Mouse (Mus musculus): Measurements from ENCODE around the gene Platr17.
"Not testable (repeated sequence)": the region's sequence is repeated elsewhere in the genome, so short reads cannot be mapped to it uniquely, and the experiment has no call there.

Gene Platr17

GRCm38 (mm10) chr17:33902491-33902890 lies 2.4 kb upstream of the Platr17 start:
- in situ Hi-C loops (cut with MboI, MseI): no loop called here

- in situ Hi-C loops (cut with MboI, MseI): not testable (repeated sequence)
These were observed 854 bp upstream of the Platr17 start for GRCm38 (mm10) chr17:33903911-33904651.

- in situ Hi-C loops (cut with MboI, MseI): no loop called here
These were observed 3.6 kb downstream of the Platr17 start for GRCm38 (mm10) chr17:33908331-33909076.

DNA sequence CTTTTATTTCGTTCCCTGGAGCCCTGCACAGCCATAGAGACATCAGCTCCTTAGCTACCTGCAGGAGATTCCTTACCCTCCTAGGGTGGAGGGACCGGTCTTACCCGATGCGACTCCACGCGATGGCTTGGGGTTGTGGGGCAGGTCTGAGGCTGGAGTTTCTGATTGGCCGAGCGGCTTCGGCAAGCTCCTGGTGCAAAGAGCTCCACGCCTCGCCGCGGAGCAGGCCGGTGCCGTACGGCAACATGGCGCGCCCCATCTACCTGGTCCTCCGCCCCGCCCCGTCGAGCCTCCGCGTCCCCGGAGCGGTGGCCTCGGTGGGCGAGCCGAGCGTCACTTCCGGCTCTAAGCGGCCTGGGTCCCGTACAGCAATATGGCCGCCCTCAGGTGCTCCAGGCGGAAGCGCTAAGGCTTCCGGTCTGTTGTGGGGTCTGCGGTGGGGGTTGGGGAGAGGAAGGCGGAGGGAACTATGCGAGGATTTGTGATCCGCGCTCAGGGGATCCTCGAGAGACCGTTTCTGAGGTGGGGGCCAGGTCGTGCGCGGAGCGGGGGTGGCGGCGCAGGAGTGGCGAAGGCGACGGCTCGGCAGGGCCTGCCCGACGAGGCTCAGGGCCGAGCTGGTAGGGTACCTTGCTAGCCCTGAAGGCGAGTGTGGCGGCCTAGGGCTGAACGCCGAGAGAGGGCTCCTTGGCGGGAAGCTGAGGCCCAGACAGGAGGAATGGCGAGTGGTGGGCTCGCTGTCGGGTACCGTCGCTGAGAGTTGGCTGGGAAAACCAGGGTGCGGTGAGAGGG lies 4.3 kb downstream of the Platr17 start, which contains the start of gene Daxx:
TSS of gene Daxx (plus strand) at position 338 of the 792 bp plus-strand sequence.
- in situ Hi-C loops (cut with MboI, MseI): no loop called here

DNA sequence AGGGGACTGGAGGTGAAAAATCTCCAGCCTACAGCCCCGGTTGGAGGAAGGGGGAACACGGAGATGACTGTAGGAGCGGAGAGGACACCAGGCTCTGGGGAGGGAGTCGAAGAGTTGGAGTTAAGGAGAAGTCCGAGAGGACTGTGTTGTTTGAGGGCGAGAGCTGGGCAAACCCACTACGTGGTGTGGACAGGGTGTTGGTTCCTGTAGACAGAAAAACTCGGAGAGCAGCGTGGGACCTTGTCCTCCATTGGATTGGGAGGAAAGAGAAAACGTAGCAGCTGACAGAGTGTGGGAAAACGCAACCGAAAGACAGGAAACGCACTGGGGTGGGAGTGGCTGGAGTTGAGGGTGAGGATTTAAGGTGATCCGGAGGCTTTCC lies 4.9 kb downstream of the Platr17 start:
- in situ Hi-C loops (cut with MboI, MseI): no loop called here

- in situ Hi-C loops (cut with MboI, MseI): no loop called here
These were observed 5.6 kb downstream of the Platr17 start for GRCm38 (mm10) chr17:33910346-33911051.

- in situ Hi-C loops (cut with MboI, MseI): no loop called here
These were observed 6.3 kb downstream of the Platr17 start for GRCm38 (mm10) chr17:33911052-33911812.

DNA sequence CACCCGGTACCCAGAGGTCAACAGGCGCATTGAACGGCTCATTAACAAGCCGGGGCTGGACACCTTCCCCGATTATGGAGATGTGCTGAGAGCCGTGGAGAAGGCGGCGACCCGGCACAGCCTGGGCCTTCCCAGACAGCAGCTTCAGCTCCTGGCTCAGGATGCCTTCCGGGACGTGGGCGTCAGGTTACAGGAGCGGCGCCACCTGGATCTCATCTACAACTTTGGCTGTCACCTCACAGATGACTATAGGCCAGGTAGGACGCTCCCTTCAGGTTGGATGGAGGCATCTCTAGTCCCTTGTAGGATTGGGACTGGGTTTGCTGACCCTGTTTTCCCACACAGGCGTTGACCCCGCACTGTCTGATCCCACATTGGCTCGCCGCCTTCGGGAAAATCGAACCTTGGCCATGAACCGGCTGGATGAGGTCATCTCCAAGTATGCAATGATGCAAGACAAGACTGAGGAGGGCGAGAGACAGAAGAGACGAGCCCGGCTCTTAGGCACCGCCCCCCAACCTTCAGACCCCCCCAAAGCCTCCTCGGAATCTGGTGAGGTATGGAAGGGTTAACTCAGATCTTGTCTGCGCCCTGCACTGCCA lies 7.0 kb downstream of the Platr17 start:
- in situ Hi-C loops (cut with MboI, MseI): no loop called here

GRCm38 (mm10) chr17:33913264-33913663 lies 8.3 kb downstream of the Platr17 start:
- in situ Hi-C loops (cut with MboI, MseI): no loop called here

DNA sequence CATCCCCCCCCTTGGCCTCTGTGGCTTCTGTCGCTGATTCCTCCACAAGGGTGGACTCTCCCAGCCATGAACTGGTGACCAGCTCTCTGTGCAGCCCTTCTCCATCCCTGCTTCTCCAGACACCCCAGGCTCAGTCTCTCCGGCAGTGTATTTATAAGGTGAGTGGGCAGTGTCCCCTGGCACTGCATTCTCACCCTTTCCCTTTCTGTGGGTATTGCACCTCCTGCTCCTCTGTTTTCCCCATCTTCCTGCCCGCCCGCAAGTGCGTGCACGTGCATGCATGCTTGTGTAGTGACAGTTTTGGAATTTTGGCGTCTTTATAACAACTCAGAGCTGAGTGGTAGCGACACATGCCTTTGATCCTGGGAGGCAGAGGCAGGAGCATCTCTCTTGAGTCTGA lies 9.0 kb downstream of the Platr17 start:
- in situ Hi-C loops (cut with MboI, MseI): no loop called here

GRCm38 (mm10) chr17:33914969-33915391 lies 10.0 kb downstream of the Platr17 start:
- in situ Hi-C loops (cut with MboI, MseI): no loop called here

GRCm38 (mm10) chr17:33915671-33916250 lies 10.8 kb downstream of the Platr17 start, which contains the start of the genes Tapbp and Zbtb22:
Gene Tapbp (plus strand): TSS chr17:33915899.
Gene Zbtb22 (plus strand): TSS chr17:33915904.
- in situ Hi-C loops (cut with MboI, MseI): no loop called here

- in situ Hi-C loops (cut with MboI, MseI): no loop called here
These were observed 11.4 kb downstream of the Platr17 start for GRCm38 (mm10) chr17:33916294-33916693.

DNA sequence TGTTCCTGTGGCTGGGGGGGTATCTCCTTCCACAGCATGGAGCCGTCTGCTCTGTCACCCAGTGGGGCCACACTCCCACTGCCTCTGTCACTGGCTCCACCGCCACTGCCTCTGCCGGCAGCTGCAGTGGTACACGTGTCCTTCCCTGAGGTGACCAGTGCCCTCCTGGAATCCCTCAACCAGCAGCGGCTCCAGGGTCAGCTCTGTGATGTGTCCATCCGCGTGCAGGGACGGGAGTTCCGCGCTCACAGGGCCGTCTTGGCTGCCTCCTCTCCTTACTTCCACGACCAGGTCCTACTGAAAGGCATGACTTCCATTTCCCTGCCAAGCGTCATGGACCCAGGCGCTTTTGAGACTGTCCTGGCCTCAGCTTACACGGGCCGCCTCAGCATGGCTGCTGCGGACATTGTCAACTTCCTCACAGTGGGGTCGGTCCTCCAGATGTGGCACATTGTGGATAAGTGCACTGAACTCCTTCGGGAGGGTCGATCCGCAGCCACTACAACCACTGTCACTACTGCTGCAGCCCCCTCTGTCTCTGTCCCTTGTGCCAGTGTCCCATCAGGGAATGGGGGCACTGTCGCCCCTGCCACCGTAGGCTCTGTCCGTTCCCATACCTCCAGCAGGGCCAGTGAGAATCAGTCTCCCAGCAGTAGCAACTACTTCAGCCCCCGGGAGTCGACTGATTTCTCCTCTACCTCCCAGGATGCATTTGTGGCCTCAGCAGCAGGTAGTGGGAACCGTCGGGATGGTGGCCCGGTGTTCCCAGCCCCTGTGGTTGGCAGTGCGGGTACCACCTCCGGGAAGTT lies 12.1 kb downstream of the Platr17 start:
- in situ Hi-C loops (cut with MboI, MseI): no loop called here

GRCm38 (mm10) chr17:33917656-33918292 lies 12.8 kb downstream of the Platr17 start:
- in situ Hi-C loops (cut with MboI, MseI): no loop called here

DNA sequence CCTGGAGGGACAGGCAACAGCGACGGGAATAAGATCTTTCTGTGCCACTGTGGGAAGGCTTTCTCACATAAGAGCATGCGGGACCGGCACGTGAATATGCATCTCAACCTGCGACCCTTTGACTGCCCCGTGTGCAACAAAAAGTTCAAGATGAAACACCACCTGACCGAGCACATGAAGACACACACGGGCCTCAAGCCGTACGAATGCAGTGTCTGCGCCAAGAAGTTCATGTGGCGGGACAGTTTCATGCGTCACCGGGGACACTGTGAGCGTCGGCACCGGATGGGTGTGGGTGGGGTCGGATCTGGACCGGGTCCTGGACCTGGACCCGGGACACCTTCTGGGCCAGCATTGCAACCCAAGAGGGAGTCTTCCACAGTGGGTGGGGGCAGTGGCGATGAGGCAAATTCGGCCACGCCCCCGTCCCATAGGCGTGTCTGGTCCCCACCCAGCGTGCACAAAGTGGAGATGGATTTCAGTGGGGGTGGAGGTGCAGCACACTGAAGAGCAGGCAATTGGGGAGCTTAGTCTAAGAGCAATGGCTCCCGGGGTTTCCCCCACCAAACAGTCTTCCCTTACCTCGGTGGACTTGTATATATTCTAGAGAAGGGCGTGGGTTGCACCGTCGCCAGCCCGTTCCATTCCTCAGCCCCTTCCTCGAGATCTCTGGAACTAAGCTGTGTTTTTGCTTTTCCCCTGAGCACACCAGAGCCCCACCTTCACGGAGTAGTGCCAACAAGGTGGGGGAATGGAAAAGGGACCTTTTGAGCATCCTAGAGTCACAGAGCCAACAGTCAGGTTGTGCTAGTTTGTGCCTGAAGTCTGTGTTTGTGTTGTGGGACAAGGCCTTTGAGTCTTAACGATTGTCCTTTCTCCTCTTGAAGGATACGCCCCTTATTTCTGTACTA lies 13.6 kb downstream of the Platr17 start:
- in situ Hi-C loops (cut with MboI, MseI): no loop called here

Measured in T-helper 1 cell (primary cell).